Mouse (Mus musculus) lung, embryonic 15.5 days (tissue): ENCODE results near the gene Eif4e2. TPM values are rescaled to one million over a fixed set of nuclear protein-coding genes. Genes with fewer than 3 reads are reported as not detected.
A peak's percentile ranks its signal among the peaks of the same experiment; 100 is the strongest.

Experiments
- ATAC-seq: fragments of 200-750 bp; cut with Nextera tagmentation; 2 replicates; pipeline ENCODE4 v1.8.0; 2017; ENCODE audit warnings: moderate number of reproducible peaks, borderline replicate concordance; ENCODE audit not compliant: low FRiP score, low TSS enrichment; ENCODE audit errors: extremely low read depth
- H3K27ac ChIP-seq: fragments of 300-500 bp; sonication (generic); 2 replicates; pipeline ENCODE4 v1.5.1; 2015; ENCODE audit warnings: moderate library complexity, mild to moderate bottlenecking, inconsistent platforms
- H3K27me3 ChIP-seq: fragments of 300-500 bp; sonication (generic); 2 replicates; pipeline ENCODE4 v1.6.1; 2015; ENCODE audit warnings: inconsistent platforms
- H3K36me3 ChIP-seq: fragments of 300-500 bp; sonication (generic); 2 replicates; pipeline ENCODE4 v1.6.1; 2015; ENCODE audit warnings: inconsistent platforms
- H3K4me1 ChIP-seq: fragments of 300-500 bp; sonication (generic); 2 replicates; pipeline ENCODE4 v1.6.1; 2015; ENCODE audit warnings: inconsistent platforms
- H3K4me2 ChIP-seq: fragments of 300-500 bp; sonication (generic); 2 replicates; pipeline ENCODE4 v1.6.1; 2015; ENCODE audit warnings: inconsistent platforms, mild to moderate bottlenecking, moderate library complexity
- H3K4me3 ChIP-seq: fragments of 300-500 bp; sonication (generic); 2 replicates; pipeline ENCODE4 v1.5.1; 2015; ENCODE audit warnings: mild to moderate bottlenecking, inconsistent platforms
- H3K9ac ChIP-seq: fragments of 300-500 bp; sonication (generic); 2 replicates; pipeline ENCODE4 v1.6.1; 2015; ENCODE audit warnings: inconsistent platforms
- H3K9me3 ChIP-seq: fragments of 300-500 bp; sonication (generic); 2 replicates; pipeline ENCODE4 v1.6.1; 2016; ENCODE audit warnings: inconsistent platforms
- WGBS: fragments of 180-500 bp; shearing (Covaris S2); methylation state at CpG from one replicate; pipeline ENCODE4 v1.1.7; 2015; 5-methylcytosine and 5-hydroxymethylcytosine counted together
- polyA plus RNA-seq: library from polyadenylated mRNA; unstranded; fragments of >200 nt; fragmentation: Nextera tagmentation; extraction: Ambion mirVana; gene quantifications from 2 replicates; pipeline ENCODE4 v1.2.1, GENCODE M21; 2015

The Eif4e2 gene
- polyA plus RNA-seq, 1 experiment from 2014 or later: 161 TPM

DNA sequence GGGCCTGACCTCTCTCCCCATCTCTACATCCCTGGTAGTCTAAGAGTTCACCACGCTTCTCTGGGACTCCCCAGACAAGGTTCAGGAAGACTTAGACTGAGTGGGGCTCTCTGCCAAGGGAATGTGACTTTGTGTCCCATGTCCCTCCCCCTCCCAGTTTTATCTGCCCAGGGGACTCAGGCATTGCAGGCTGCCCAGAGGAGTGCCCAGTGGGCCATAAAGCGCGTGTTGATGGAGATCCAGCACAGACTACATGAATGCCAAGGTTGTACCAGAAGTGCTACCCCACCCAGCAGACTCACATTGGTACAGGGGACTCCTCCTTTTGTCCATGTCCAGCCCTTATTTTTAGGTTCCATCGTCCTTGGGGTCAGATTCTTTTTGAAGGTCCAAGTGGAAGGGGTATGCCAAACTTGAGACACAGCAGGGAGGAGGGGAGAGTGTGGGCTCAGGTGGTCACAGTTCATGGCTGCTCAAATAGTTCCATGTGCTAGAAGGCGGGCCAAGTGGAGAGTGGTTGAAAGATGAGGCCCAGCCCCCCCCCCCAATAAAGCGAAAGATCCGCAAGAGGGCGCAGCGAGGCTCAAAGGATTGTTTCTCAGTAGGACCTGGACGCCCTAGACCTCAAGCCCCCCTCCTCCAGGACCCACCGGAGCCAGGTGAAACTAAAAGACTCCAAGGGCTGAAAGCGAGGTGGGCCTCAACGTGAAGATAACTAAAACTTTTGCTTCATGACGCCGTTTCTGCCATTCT, 29.5 kb upstream of the Eif4e2 start:
- H3K9me3 ChIP-seq: no peaks in the 10 kb centered on the region
- peak overlapping the region; percentile 39; the same call in 1 of the 2 replicates for H3K4me2 ChIP-seq
- H3K36me3 ChIP-seq: no peaks in the 10 kb centered on the region
- H3K4me1 ChIP-seq: peaks cover 14% of the 10 kb centered on the region
- 30% methylated on average over 15 of the region's 15 CpGs for WGBS
- no peak overlapping the region for H3K4me3 ChIP-seq
- H3K9ac ChIP-seq: no peak overlapping the region
- no peak overlapping the region for H3K27ac ChIP-seq
- no peak for ATAC-seq
- H3K27me3 ChIP-seq: peaks cover 74% of the 10 kb centered on the region

DNA sequence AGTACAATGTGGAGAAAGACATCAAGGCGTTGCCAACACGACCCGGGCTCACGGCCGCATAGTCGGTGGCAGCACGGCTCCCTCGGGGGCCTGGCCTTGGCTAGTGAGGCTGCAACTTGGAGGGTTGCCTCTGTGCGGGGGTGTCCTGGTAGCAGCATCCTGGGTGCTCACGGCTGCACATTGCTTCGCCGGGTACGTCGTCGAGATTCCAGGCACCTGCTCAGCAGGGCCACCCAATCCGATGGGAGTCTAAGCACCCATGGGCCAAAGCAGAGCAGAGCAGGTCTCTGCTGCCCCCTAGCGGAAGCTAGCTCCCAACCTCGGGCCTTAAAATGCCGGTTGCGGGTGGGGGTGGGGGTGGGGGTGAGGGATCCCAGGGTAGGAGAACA, 29.0 kb upstream of the Eif4e2 start:
- H3K27me3 ChIP-seq: peaks cover 74% of the 10 kb centered on the region
- H3K4me3 ChIP-seq: no peak overlapping the region
- peaks cover 14% of the 10 kb centered on the region for H3K4me1 ChIP-seq
- H3K9ac ChIP-seq: no peak overlapping the region
- no peaks in the 10 kb centered on the region for H3K9me3 ChIP-seq
- no peak overlapping the region for H3K27ac ChIP-seq
- H3K36me3 ChIP-seq: no peaks in the 10 kb centered on the region
- H3K4me2 ChIP-seq: peak overlapping the region; percentile 39; the same call in 1 of the 2 replicates
- WGBS: 7% methylated on average over 20 of the region's 20 CpGs
- peak; percentile 12; the same call in 1 of the 2 replicates for ATAC-seq

DNA sequence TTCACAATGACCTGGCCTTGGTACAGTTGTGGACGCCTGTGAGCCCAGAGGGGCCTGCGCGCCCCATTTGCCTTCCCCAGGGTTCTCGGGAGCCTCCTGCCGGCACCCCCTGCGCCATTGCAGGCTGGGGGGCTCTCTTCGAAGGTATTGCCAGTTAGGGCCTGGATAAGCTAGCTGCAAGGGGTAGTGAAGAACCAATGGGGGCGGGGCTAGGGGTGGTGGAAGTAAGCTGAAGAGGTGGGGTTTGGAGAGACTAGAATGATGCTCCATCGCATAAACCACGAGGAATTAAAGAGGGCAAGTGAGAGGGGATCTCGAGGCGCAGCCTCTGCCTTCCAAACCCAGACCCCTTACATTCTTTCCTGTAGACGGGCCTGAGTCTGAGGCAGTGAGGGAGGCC, 28.2 kb upstream of the Eif4e2 start:
- WGBS: 12% methylated on average over 12 of the region's 13 CpGs
- H3K4me2 ChIP-seq: no peak overlapping the region
- no peak for ATAC-seq
- no peaks in the 10 kb centered on the region for H3K9me3 ChIP-seq
- no peaks in the 10 kb centered on the region for H3K36me3 ChIP-seq
- H3K27me3 ChIP-seq: peaks cover 71% of the 10 kb centered on the region
- peaks cover 14% of the 10 kb centered on the region for H3K4me1 ChIP-seq
- H3K4me3 ChIP-seq: no peak overlapping the region
- no peak overlapping the region for H3K27ac ChIP-seq
- H3K9ac ChIP-seq: no peak overlapping the region

DNA sequence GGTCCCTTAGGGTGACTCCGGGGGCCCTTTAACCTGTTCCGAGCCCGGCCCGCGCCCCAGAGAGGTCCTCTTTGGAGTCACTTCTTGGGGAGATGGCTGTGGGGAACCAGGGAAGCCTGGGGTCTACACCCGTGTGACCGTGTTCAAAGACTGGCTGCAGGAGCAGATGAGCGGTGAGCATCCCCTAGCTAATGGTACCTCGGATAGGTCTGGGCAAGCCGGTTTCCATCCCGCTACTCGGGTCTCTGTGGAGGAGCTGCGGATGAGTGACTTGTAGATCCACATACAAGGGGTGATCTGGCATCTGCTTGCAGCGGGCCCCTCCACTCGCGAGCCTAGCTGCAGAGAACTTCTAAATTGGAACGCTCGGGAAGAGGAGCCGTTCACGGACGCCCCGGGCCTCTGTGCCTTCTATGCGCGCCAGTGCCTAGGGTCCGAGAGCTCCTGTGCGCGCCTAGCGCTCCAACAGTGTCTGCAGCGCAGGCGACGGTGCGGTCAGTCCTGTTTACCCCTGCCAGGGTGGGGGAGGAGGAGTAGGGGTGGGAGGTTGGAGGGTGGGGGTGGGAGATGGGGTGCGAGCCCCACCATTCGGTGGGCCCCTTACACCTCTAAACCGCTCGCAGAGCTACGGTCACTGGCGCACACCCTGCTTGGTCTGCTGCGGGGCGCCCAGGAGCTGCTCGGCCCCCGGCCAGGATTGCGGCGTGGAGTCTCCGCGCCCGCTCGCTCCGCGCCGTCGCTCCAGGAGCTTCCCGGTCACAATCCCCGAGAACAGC, 27.3 kb upstream of the Eif4e2 start:
- H3K27me3 ChIP-seq: peaks cover 75% of the 10 kb centered on the region
- no peak for ATAC-seq
- H3K4me2 ChIP-seq: peak overlapping the region; percentile 96
- H3K4me3 ChIP-seq: peak overlapping the region; percentile 54
- H3K36me3 ChIP-seq: no peaks in the 10 kb centered on the region
- H3K4me1 ChIP-seq: peaks cover 14% of the 10 kb centered on the region
- no peak overlapping the region for H3K27ac ChIP-seq
- H3K9ac ChIP-seq: peak overlapping the region; percentile 50
- H3K9me3 ChIP-seq: no peaks in the 10 kb centered on the region
- 2% methylated on average over 53 of the region's 54 CpGs for WGBS

DNA sequence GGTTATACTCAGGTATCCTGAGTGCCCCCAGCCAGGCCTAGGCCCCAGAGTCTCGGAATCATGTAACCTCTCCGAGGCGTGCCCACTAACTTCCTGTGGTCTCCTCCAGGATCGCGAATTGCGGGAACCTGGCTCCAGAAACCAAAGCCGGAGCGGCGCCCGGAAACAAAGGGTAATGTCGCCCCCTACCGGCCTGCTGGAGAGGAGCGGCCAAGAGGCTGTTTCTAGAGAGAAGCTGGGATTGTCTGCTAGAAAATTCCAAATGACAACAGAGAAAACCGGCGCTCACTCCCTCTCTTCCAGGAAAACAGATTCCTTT, 26.7 kb upstream of the Eif4e2 start:
- WGBS: under 1% methylated on average over 15 of the region's 15 CpGs
- Histone ChIP-seq H3K4me1 (peaks cover 14% of the 10 kb centered on the region), H3K27me3 (peaks cover 73% of the 10 kb centered on the region), H3K4me2 (peak overlapping the region; percentile 96), H3K36me3 (no peaks in the 10 kb centered on the region), H3K9ac (peak overlapping the region; percentile 50), H3K4me3 (peak overlapping the region; percentile 54), H3K9me3 (no peaks in the 10 kb centered on the region), H3K27ac (no peak overlapping the region)
- peak; percentile 20; the same call in 1 of the 2 replicates for ATAC-seq

DNA sequence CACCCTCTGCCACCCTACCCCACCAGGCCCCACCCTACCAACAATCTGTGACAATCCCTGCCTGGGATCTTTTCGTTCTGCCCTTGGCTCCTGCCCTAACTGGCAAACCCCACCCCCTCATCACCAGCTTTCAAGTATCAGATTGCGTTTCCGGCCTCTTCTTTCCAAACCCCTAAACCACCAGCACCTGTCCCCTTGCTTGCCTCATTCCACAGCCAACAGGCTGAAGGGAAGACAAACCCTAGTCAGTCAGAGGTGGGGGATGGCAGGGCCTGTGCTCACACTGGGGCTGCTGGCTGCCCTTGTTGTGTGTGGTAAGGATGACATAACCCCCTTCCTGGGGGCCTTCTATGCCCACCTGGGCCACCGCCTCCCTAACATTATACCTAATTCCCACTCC, 23.3 kb upstream of the Eif4e2 start, which contains the start of gene Chrnd:
TSS of gene Chrnd (plus strand) at position 179 of the 400 bp plus-strand sequence.
- no peaks in the 10 kb centered on the region for H3K36me3 ChIP-seq
- no peak within 1 kb of the TSS for H3K27ac ChIP-seq
- 25% methylated on average over 4 of the region's 4 CpGs for WGBS
- no peak within 1 kb of the TSS for H3K4me2 ChIP-seq
- peaks cover 44% of the 10 kb centered on the region for H3K27me3 ChIP-seq
- peaks cover 9% of the 10 kb centered on the region for H3K4me1 ChIP-seq
- H3K9me3 ChIP-seq: no peaks in the 10 kb centered on the region
- H3K9ac ChIP-seq: no peak within 1 kb of the TSS
- no peak within 1 kb of the TSS for H3K4me3 ChIP-seq
- ATAC-seq: no peak

DNA sequence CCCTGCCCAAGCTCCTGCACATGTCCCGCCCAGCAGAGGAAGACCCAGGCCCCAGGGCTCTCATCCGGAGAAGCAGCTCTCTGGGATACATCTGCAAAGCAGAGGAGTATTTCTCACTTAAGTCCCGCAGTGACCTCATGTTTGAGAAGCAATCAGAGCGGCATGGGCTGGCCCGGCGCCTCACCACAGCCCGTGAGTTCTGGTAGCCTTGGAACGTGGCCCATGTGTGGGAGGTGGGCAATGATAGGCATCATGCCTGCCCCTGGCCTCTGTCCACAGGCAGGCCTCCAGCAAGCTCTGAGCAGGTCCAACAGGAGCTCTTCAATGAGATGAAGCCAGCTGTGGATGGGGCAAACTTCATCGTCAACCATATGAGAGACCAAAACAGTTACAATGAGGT, 16.4 kb upstream of the Eif4e2 start:
- Histone ChIP-seq H3K4me1 (no peaks in the 10 kb centered on the region), H3K9me3 (no peaks in the 10 kb centered on the region), H3K27ac (no peak overlapping the region), H3K27me3 (peaks cover 5% of the 10 kb centered on the region; the same call in 1 of the 2 replicates), H3K4me2 (no peak overlapping the region), H3K9ac (no peak overlapping the region), H3K4me3 (no peak overlapping the region), H3K36me3 (no peaks in the 10 kb centered on the region)
- 73% methylated on average over 9 of the region's 9 CpGs for WGBS
- no peak for ATAC-seq

DNA sequence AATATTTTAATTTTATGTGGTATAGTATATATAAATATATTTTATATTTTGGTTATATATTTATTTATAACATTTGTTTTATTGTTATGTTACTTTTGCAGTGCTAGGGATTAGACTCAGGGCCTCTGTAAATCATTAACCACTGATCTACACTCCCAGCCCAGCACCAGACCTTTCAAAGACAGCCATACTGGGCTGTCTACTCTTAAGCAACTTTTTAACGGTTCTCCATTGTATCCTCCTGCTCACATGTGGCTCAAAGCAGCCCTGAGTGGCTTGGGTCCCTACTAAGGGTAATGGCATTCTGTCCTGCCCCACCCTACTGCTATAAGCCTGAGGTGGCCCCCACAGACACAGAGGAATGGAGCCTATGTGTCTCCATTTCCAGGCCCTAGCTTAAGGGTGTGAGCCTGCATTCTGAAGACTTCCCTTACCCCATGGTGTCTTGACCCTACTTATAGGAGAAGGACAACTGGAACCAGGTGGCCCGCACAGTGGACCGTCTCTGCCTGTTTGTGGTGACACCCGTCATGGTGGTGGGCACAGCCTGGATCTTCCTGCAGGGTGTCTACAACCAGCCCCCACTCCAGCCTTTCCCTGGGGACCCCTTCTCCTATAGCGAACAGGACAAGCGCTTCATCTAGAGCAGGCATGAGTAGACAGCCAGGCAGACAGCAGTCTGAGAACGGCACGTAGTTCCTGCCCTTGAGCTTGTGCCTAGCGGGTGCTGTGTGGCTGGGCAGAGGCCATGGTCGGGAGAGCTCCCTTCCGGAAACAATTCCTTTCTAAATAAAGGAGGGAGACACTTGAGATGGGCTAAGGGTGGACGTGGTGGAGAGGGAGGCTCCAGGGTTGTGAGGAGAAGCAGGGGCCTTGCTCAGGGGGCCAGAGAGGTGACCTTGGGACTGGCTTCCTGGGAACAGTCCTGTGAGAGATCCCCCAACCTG, 15.3 kb upstream of the Eif4e2 start:
- no peak overlapping the region for H3K9ac ChIP-seq
- WGBS: 60% methylated on average over 12 of the region's 12 CpGs
- no peak overlapping the region for H3K4me3 ChIP-seq
- H3K36me3 ChIP-seq: no peaks in the 10 kb centered on the region
- H3K4me1 ChIP-seq: no peaks in the 10 kb centered on the region
- H3K27ac ChIP-seq: no peak overlapping the region
- H3K9me3 ChIP-seq: no peaks in the 10 kb centered on the region
- H3K27me3 ChIP-seq: no peaks in the 10 kb centered on the region
- no peak for ATAC-seq
- no peak overlapping the region for H3K4me2 ChIP-seq

DNA sequence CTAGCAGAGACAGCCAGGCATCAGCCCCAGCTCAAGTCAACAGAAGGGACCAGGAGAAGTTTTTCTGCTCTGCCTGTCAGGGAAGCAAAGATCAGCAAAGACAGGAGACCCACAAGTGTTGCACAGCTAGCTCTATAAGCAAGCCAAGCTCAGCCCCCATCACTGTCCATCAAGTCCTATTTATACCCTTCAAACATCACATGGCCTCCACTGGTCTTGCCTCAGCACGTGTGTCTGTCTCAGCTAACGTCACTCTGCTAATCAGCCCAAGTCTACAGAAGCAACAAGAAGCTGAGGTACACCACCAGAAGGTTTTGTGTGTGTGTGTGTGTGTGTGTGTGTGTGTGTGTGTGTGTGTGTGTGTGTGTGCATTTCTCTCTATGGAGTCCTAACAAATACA, 12.9 kb upstream of the Eif4e2 start:
- peaks cover 5% of the 10 kb centered on the region; the same call in 1 of the 2 replicates for H3K27me3 ChIP-seq

DNA sequence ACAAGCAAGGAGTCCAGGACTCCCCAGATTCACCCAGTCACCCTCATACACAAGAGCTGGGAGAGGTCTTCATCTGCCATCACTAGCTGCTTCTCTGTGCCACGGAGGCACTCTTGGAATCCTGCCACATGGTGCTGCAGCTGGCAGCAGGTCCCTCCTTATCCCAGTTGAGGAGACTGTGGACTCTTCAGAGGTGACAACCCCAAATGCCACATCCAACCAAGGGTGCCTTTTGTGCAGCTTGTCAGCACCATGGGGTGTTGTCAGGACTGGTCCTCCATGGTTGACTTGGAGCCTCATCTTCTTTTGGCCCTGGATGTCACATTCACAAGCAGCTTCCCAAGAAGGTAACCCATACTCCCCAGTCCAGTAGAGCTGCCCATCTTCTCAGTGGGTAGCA, 11.9 kb upstream of the Eif4e2 start:
- Histone ChIP-seq H3K4me3 (no peak overlapping the region), H3K9me3 (no peaks in the 10 kb centered on the region), H3K27me3 (peaks cover 14% of the 10 kb centered on the region), H3K9ac (no peak overlapping the region), H3K4me2 (no peak overlapping the region), H3K36me3 (no peaks in the 10 kb centered on the region), H3K4me1 (peaks cover 12% of the 10 kb centered on the region; the same call in 1 of the 2 replicates), H3K27ac (no peak overlapping the region)
- ATAC-seq: no peak
- 28% methylated on average over 1 of the region's 1 CpGs for WGBS

More for the DNA sequence above, 12.9 kb upstream of the Eif4e2 start:
- no peak overlapping the region for H3K4me3 ChIP-seq
- H3K9ac ChIP-seq: no peak overlapping the region
- no peaks in the 10 kb centered on the region for H3K9me3 ChIP-seq
- H3K4me1 ChIP-seq: peaks cover 8% of the 10 kb centered on the region; the same call in 1 of the 2 replicates
- H3K27ac ChIP-seq: no peak overlapping the region
- H3K36me3 ChIP-seq: no peaks in the 10 kb centered on the region
- no peak for ATAC-seq
- 47% methylated on average over 2 of the region's 2 CpGs for WGBS
- no peak overlapping the region for H3K4me2 ChIP-seq

DNA sequence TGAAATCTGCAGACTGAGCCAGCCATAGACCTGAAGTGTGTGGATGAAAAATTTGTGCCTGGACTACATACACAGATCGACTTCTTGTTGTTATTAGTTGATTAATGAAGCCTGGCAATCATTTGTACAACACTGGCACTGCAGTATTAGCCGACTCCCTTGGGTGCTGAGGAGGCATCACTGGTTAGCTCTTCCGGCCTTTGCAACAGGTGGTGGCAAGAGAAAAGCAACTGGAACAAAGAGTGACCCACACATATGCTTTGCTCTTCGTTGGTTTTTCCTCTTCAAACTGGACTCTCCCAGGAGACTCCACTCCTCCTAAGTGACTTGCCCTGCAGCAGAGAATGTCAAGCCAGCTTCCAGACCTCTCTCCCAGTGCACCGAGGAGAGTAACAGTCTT, 9.9 kb upstream of the Eif4e2 start:
- no peak for ATAC-seq
- Histone ChIP-seq H3K9me3 (no peaks in the 10 kb centered on the region), H3K36me3 (no peaks in the 10 kb centered on the region), H3K27ac (no peak overlapping the region), H3K9ac (no peak overlapping the region), H3K4me2 (no peak overlapping the region), H3K27me3 (peaks cover 26% of the 10 kb centered on the region), H3K4me1 (peaks cover 12% of the 10 kb centered on the region; the same call in 1 of the 2 replicates), H3K4me3 (no peak overlapping the region)
- 77% methylated on average over 5 of the region's 5 CpGs for WGBS
